Mouse (Mus musculus) thymus, adult 2 months (tissue): ENCODE data around the gene Fbxl4. TPM values are rescaled to one million over a fixed set of nuclear protein-coding genes. Genes with fewer than 3 reads are reported as not detected.
"Not testable (repeated sequence)": the region's sequence is repeated elsewhere in the genome, so short reads cannot be mapped to it uniquely, and the experiment has no call there.

ENCODE experiments used
- DNase-seq: peaks from one replicate; pipeline ENCODE4 v3.0.0; 2021
- H3K27ac ChIP-seq: fragments of 200-500 bp; 2 replicates; pipeline ENCODE4 v1.5.1; 2012; ENCODE audit warnings: low read length, control low read depth; ENCODE audit not compliant: control insufficient read depth, insufficient read depth
- H3K27me3 ChIP-seq: fragments of 200-500 bp; 2 replicates; pipeline ENCODE4 v1.6.1; 2012; ENCODE audit warnings: mild to moderate bottlenecking, low read length, moderate library complexity, mixed read lengths; ENCODE audit not compliant: control insufficient read depth, insufficient read depth
- H3K36me3 ChIP-seq: fragments of 200-500 bp; 2 replicates; pipeline ENCODE4 v1.6.1; 2012; ENCODE audit warnings: mild to moderate bottlenecking, low read length, moderate library complexity; ENCODE audit not compliant: control insufficient read depth, insufficient read depth
- H3K4me1 ChIP-seq: fragments of 200-500 bp; replicated peaks from 2 replicates; pipeline ENCODE4 v1.6.1; 2012; ENCODE audit warnings: low read length; ENCODE audit not compliant: control insufficient read depth, insufficient read depth
- H3K4me3 ChIP-seq: fragments of 200-500 bp; 2 replicates; pipeline ENCODE4 v1.5.1; 2012; ENCODE audit warnings: mild to moderate bottlenecking, low read length, control low read depth, moderate library complexity; ENCODE audit not compliant: control insufficient read depth, insufficient read depth
- CTCF ChIP-seq: fragments of 200-500 bp; IDR thresholded peaks from 2 replicates; pipeline ENCODE4 v1.5.1; 2012; ENCODE audit warnings: mild to moderate bottlenecking, control low read depth, low read length, moderate library complexity, borderline replicate concordance; ENCODE audit not compliant: control insufficient read depth, poor library complexity, insufficient read depth; ENCODE audit errors: extremely low read depth
- POLR2A ChIP-seq: fragments of 200-500 bp; IDR thresholded peaks from 2 replicates; pipeline ENCODE4 v1.6.1; 2012; ENCODE audit warnings: mild to moderate bottlenecking, low read length, control low read depth, moderate library complexity; ENCODE audit not compliant: control insufficient read depth, poor library complexity, insufficient read depth; ENCODE audit errors: extremely low read depth
- WGBS: fragments of 180-500 bp; shearing (Covaris S2); methylation state at CpG from one replicate; pipeline ENCODE4 v1.1.7; 2018; 5-methylcytosine and 5-hydroxymethylcytosine counted together
- polyA plus RNA-seq: library from polyadenylated mRNA; depleted of rRNA; stranded (reverse); fragments of >200 nt; gene quantifications from 2 replicates; pipeline ENCODE4 v1.2.3, GENCODE M21; 2012; rRNA removed

The Fbxl4 gene
- polyA plus RNA-seq, result 13.1 and 15.9 TPM in 2 replicates

DNA sequence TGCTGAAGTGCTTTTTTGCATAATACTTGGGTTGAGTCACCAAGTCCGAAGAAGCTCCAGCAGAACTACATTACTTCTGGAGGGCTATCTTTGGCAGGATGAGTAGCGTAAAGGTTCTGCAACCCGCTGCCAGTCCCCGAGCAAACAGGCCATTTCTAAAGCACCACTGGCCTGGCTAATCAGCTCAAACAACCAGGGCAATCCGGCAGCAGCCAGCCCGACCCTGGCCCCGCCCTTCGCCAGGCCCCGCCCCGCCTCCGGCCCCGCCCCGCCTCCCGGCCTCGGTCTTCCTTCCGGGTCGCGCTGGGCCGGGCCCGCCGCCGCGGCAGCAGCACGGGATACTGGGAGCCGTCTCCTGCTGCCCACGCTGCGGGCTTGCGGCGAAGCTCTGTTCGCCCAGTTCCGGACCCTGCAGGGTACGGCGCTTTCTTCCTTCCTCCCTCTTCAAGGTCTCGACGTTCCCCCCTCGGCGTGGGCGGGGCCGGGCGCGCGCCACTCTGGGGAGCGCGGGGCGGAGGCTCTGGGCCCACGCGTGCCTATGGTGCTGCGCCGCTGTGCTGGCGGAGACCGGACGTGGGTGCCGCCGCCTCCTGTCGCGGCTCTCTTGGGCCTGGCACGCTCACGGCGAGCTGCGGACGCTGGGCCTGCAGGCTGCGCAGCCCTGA lies at the start of gene Fbxl4:
TSS of gene Fbxl4 (plus strand) at position 278 of the 665 bp plus-strand sequence.
- peaks cover 13% of the 10 kb centered on the region for H3K4me1 ChIP-seq
- under 1% methylated on average over 62 of the region's 62 CpGs for WGBS
- TF ChIP-seq CTCF (peak; percentile 32; the same call in 1 of the 2 replicates), POLR2A (peak; percentile 60)
- H3K36me3 ChIP-seq, result no peaks in the 10 kb centered on the region
- H3K4me3 ChIP-seq, result peak within 1 kb of the TSS; percentile 66
- no peaks in the 10 kb centered on the region for H3K27me3 ChIP-seq
- DNase-seq, result peak; percentile 88
- H3K27ac ChIP-seq, result peak within 1 kb of the TSS; percentile 75

DNA sequence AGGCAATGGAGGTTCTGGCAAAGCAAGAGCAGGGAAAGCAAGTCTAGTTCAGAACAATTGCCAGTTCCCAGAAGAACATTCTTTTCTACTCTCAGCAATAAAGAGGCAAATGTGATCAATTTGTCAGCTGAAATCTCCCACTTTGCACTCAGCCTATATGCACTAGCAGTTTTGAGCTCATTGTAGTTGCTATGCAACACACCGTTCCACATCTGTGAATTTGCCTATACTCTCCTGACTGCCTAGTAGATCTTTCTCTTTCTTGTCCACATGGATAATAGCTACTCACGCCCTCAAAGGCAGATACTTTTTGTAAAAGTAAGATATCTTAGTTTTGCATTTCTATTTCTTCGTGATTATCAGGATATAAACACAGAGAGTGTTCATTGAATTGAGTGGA lies 42.8 kb upstream of the Fbxl4 start:
- Histone ChIP-seq H3K36me3 (no peaks in the 10 kb centered on the region), H3K4me3 (no peak overlapping the region), H3K27ac (no peak overlapping the region), H3K27me3 (no peaks in the 10 kb centered on the region), H3K4me1 (no peaks in the 10 kb centered on the region)
- TF ChIP-seq CTCF (no peak), POLR2A (no peak)
- WGBS, result 91% methylated on average over 3 of the region's 3 CpGs
- DNase-seq, result no peak

DNA sequence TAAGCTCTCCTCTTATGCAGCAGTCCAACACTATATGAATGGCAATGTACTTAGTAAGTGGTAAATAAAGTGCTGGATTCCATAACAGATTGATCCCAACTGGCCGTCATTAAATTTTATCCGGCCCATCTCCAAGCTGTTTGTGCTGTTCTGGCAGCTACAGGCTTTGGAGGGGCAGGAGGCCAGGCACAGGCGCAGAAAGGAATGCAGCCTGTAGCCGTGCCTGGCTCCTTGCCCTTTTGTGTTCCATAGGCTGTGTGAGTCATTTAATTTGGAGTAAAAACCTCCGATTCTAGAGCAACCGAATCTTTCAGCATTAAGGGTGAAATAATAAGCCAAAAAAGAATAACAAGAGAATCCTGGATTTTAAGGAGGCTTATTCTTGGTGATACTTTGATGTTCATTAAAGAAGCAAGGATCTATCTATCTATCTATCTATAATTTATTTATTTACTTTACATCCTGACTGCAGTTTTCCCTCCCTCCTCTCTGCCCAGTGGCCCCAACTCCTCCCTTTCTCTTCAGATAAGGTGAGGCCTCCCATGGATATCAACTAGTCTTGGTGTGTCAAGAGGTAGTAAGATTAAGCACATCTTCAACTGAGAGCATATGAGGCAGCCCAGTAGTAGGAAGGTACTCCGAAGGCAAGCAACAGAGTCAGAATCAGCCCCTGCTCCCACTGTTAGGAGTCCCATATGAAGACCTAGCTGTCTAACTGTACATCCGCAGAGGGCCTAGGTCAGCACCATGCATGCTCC lies 14.3 kb upstream of the Fbxl4 start:
- Histone ChIP-seq H3K27me3 (no peaks in the 10 kb centered on the region), H3K4me1 (no peaks in the 10 kb centered on the region), H3K36me3 (no peaks in the 10 kb centered on the region), H3K27ac (no peak overlapping the region), H3K4me3 (no peak overlapping the region)
- WGBS, result 92% methylated on average over 8 of the region's 8 CpGs
- TF ChIP-seq POLR2A (no peak), CTCF (no peak)
- no peak for DNase-seq

DNA sequence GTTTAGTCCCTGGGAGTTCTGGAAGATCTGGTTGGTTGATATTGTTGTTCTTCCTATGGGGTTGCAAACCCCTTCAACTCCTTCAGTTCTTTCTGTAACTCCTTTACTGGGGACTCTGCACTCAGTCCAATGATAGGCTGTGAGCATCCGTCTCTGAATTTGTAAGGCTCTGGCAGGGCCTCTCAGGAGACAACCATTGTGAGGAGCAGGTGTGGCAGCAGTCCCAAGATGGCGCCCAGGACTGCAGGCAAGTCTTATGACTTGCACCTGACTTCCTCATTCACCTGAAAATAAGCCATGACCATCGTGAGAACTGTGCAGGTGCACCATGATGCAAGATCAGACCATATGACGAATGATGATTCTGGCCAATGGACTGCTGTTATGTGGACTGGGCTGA lies 8.3 kb upstream of the Fbxl4 start:
- WGBS, result 94% methylated on average over 4 of the region's 4 CpGs
- H3K4me3 ChIP-seq, H3K36me3 ChIP-seq, H3K27ac ChIP-seq, H3K4me1 ChIP-seq, H3K27me3 ChIP-seq, DNase-seq: not testable (repeated sequence)

DNA sequence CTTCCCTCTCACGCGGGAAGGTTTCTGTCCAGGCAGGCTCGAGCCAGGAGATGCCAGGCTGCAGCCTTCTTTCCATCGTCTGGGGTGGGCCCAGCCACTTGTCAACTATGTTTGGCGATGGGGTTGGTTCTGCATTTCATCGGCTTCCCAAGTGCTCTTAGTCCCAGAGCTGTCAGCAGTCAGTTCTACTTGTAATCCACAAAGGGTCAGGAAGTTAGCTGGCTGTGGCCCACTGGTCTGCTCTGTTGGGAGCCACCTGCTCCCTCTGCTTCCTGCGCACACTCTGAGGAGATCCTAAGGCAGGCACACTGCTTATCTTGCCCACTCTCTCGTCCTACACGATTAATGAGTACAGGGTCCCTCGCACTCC lies 573 bp downstream of the Fbxl4 start:
- peaks cover 13% of the 10 kb centered on the region for H3K4me1 ChIP-seq
- H3K27ac ChIP-seq, result peak overlapping the region; percentile 74
- no peak for DNase-seq
- 12% methylated on average over 10 of the region's 10 CpGs for WGBS
- H3K27me3 ChIP-seq, result no peaks in the 10 kb centered on the region
- H3K36me3 ChIP-seq, result no peaks in the 10 kb centered on the region
- TF ChIP-seq POLR2A, result no peak
- TF ChIP-seq CTCF, result no peak
- peak overlapping the region; percentile 66 for H3K4me3 ChIP-seq

DNA sequence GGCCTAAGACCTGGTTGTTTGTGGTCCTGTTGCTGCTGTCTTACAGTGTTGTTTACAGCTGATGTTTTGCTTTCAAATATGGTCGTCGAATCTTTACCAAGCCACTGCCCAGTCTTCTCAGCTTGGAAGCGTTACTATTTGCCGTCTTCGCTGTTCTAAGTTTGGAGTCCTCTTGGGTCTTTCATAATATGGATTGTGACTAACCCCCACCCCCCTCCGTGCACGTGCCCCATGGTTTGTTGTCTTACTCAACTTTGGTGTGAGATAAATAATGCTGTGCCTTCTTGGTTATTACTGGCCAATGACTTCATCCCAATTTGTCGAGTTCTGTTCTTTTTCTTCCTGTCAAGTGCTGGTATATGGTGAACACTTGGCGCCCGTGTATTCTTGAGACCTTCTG lies 1.1 kb downstream of the Fbxl4 start:
- Histone ChIP-seq H3K27me3 (no peaks in the 10 kb centered on the region), H3K4me3 (no peak overlapping the region), H3K27ac (no peak overlapping the region; the same call in 1 of the 2 replicates), H3K4me1 (peaks cover 13% of the 10 kb centered on the region), H3K36me3 (no peaks in the 10 kb centered on the region)
- TF ChIP-seq CTCF (no peak), POLR2A (no peak)
- DNase-seq, result no peak
- WGBS, result 77% methylated on average over 10 of the region's 10 CpGs
